Mouse (Mus musculus) urinary bladder, postnatal 4 days (tissue): ENCODE data around the gene Shisa7.
"Not testable (repeated sequence)": the region's sequence is repeated elsewhere in the genome, so short reads cannot be mapped to it uniquely, and the experiment has no call there.

Source experiments
- DNase-seq, 2 experiments: peaks; one replicate each; pipeline ENCODE4 v3.0.0; 2021 to 2022; ENCODE audit warnings: low spot score in 2 of 2

Shisa7 gene

DNA sequence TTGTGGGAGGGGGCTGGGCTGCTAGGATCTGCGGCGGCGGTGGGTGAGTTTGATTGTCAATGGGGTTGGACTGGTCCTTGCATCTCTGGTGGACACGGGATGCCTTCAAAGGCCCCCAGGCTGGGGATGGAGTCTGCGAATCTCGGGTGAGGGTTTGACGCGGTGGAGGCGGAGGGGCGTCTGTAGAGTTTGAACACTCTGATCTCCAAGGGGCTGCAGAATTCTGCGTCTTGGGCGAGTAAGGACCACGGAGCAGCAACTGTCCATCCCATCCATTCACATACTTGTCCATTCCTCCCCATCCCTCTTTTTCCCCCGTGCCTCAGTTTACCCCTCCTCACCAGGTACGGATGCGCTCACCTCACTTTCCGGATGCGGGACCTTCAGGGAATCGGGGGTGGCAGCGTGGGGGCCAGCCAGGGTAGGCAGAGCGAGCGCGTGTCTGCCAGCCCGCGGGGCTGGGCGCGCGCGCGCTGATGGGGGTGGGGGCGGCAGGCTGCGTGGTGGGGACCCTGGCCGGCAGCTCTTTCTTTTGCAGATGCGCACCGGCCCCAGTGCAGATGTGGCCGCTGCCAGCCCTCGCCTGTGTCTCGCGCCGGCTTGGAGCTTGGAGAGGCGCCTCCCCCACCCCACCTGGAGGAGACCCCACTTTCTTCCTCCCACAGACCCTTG is at the start of gene Shisa7:
Gene Shisa7 (minus strand): TSS at position 452 of the 672 bp plus-strand sequence.
- no peak for DNase-seq

DNA sequence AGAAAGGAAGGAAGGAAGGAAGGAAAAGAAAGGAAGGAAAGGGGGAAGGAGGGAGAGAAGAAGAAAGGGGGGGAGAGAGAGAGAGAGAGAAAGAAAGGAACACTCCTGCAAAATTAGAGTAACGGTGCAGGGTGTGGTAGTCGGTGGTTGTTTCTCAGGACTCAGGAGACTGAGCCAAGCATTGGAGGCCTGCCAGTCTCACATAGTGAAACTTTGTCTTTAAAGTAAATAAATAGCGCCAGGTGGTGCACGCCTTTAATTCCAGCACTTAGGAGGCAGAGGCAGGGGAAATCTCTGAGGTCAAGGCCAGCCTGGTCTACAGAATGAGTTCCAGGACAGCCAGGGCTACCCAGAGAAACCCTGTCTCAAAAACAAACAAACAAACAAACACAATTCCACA is 42.2 kb upstream of the Shisa7 start:
- no peak for DNase-seq

DNA sequence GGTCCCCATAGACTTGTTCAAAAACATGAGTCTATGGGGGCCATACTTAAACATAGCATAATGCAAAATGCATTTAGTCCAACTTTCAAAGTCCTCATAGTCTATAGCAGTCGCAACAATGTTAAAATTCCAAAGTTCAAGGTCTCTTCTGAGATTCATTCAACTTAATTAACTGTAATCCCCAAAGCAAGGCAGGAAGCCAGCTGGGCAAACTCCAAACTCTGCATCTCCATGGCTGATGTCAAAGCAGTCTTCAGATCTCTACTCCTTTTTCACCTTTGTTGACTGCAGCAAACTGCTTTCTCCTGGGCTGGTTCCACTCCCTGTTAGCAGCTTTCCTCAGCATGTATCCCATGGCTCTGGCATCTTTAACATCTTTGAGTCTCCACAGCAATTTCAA is 34.5 kb upstream of the Shisa7 start:
- not testable (repeated sequence) for DNase-seq

DNA sequence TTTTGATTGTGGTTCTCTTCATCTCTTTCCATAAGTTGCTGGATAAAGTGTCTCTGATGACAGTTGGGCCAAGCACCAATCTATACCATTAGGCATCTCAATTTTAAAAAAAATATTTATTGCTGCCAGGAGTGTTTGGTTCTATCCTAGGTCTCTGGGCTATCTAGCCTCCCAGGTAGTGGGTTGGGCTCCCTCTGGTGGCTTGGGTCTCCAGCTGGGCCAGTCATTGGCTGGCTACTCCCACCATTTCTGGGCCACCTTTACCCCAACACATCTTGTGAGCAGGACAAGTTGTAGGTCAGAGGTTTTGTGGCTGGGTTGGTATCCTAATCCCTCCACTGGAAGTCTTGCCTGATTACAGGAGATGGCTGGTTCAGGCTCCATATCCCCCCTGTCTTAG is 33.7 kb upstream of the Shisa7 start:
- DNase-seq: no peak

DNA sequence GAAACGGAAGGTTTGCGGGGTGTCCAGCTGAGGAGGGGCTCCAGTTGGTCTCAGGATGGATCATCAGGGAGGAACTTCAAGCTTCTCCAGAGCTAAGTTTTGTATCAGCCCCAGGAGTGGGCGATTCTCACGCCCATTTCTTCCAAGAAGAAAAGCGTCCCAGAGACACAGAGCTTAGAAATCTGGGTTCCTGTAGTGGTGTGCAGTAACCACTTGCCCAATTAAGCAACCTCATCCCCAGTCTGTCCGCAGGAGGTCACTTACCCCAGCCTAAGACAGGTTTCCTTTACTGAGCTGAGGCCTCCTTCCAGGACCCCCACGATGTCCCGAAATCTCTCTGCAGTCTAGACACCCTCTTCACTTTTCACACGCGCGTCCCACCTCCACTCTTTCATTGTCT is 32.7 kb upstream of the Shisa7 start:
- no peak for DNase-seq

DNA sequence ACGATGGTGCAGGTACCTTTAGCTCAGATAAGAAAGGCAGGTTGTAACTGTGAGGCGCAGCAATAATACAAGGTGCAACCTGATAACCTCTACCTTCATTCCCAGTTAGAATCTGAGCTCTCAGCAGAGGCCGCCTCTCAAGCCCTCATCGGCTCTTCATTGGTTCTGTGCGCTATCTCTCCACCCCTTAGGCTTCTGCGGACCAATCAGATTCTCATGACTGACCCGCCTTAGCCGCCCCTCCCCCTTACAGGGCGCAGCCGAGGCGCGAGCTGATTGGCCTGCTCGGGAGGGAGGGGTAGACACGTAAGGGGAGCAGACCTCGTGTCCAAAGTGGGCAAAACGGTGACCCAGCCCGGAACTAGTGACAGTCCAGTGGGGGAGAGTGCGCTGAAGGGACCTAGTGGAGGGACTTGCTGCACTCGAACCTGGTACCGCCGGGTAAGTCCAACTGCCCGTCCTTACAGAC is 32.3 kb upstream of the Shisa7 start, which contains the start of gene Isoc2a:
Gene Isoc2a (plus strand): TSS at position 401 of the 469 bp plus-strand sequence.
- DNase-seq: peak; percentile 86 to 88

DNA sequence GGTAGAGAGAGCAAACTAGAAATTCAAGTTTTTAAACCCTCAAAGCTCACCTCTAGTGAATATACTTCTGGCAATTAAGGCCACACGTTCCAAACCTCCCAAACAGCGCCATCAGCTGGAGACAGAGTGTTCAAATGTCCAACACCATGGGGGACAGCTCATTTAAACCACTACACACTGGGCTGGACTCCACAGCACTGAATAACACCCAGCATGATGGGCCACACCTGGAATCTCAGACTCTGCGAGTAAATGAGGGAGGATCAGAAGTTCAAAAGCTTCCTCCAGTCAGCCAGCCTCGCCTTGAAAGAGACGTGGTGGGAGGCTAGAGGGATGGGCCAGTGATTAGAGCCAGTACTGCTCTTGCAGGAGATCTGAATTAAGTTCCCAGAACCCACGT is 25.6 kb upstream of the Shisa7 start, which contains the start of gene Isoc2b:
Gene Isoc2b (minus strand): TSS at position 126 of the 400 bp plus-strand sequence.
- DNase-seq: no peak

DNA sequence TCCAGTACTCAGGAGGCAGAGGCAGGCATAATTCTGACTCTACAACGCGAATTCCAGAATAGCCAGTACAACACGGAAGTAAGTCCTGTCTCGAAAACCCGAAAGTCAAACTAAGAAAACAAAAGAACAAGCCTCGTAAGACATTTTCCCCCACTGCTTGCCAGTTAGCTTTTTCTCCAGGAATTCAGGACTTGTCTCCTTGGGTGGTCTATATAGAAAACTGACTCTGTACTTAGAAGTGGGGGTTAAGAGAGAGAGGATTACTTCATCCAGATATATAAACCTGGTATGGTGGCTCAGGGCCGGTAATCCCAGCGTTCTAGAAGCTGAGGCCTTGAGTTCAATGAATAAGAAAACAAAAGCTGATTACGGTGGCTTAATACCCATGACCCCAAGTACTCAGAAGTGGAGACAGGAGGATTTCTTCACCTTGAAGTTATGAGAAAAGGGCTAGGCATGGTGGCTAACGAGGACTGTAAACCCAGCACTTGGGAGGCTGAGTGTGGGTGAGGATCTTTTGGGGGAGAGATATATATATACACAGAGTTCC is 22.2 kb upstream of the Shisa7 start:
- DNase-seq: no peak

DNA sequence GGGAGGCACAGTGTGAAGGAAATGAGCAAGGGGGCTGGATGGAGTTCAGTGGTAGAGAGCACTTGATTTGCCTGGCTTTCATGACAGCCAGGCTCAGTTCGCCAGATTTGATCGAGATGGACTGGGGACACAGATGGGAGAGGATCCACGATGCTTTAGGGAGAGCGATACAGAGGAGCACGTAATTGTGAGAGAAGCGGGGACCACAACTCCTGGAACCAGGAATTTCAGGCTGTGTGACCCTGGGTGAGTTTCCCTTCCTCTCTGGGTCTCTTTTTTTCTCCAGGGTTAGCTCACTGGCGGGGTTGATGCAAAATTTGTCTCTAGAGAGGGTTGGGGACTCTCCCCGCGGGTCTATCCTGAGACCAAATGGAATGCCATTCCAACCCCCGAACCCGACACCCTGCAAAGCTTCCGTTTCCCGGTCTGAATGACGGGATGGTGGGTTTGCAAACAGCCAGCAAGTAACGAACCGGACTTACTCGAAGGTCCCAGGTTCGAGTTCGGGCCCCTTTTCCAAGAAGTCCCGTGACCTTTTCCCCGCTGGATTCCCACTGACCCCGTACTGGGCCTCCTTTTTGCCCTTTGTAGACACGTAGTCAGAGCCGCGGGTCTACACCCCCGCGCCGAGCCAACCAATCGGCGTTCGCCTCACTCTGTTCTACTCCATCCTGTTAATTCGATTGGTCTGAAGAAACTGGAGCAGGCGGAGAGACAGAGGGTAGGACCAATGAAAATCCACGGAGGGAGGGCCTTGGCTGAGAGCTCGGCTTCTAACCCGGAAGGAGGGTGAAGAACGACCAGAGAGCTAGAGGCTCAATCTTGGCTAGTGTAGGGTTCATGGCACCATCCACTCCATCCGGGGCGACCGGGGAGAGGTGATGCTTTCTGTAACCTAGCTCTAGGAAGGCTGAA is 21.3 kb upstream of the Shisa7 start:
- DNase-seq: peak; percentile 95 to 96

DNA sequence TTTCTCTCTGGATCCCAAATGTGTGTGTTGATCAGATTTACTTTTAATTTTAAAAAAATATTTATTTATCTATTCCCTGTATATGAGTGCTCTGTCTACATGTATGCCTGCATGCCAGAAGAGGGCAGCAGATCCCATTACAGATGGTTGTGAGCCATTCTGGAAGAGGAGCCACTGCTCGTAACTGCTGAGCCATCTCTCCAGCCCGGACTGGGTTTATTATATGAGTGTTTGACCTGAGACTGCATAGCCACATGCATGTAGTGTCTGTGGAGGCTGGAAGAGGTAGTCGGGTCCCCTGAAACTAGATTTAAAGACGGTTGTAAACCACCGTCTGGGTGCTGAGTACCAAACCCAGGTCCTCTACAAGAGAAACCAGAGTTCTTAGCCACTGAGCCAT is 20.6 kb upstream of the Shisa7 start:
- DNase-seq: no peak

DNA sequence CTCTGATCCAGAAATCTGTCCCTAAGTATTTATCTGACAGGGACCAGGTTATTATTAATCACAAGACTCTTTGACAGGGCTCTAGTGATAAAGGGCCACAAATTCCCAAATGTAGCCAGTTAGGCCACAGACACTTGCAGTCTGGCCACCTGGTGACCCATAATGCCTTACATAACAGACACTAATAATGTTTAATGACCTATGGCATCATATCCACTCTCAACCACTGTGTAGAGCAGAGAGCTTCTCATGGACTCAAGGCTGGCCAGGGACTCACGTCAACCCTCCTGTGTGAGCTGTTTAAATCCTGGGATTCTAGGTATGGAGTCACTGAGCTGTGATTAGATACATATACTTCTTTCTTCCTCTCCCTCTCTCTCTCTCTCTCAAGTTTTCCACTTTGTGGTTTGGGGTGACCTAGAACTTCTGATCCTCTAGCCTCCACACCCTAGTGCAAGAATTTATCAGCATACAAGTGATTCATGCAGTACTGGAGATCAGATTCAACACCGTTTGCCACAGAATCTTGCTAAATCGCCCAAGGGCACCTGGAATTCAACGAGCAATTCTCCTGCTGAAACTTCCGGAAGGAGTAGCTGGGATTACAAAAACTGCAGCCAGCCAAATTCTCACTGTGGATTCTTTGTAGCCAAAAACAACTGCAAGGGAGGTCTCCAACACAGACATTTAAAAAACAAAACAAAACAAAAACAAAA is 19.8 kb upstream of the Shisa7 start:
- DNase-seq: no peak

DNA sequence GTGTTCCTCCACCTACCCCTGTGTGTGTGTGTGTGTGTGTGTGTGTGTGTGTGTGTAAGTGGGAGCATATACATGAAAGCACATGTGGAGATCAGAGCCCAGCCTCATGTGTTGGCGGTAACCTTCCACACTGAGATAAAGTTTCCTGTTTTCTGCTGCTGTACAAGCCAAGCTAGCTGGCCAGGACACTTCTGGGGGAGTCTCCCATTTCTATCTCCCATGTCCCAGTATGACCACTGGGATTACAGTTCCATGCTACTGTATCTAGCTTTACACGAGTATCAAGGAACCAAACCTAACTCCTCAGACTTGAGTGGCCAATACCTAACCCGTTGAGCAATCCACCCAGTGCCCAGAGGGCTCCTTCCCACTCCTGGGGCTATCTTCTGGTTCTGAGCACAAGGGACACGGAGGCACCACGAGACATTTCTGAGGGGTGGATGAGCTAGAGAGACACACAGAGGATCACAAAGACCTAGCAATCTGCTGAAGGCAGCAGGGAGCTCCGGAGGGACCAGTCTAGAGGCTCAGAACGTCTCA is 19.1 kb upstream of the Shisa7 start:
- DNase-seq: no peak

DNA sequence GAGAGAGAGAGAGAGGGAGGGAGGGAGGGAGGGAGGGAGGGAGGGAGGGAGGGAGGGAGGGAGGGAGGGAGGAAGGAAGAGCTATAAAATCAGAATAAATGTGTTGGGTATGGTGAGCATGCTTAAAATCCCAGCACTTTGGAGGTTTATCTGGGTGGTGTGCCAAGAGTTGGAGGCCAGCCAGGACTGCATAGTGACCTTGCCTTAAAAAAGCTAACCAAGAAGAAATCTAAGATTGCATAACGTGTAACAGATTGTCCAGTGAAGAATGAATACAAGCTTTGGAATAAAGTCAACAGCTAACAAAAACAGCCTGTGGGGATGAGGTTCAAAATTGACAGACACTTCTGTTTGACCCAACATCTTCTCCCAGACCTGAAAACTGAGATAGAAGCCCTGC is 18.5 kb upstream of the Shisa7 start:
- peak in 1 of 2 experiments; percentile 72 for DNase-seq

DNA sequence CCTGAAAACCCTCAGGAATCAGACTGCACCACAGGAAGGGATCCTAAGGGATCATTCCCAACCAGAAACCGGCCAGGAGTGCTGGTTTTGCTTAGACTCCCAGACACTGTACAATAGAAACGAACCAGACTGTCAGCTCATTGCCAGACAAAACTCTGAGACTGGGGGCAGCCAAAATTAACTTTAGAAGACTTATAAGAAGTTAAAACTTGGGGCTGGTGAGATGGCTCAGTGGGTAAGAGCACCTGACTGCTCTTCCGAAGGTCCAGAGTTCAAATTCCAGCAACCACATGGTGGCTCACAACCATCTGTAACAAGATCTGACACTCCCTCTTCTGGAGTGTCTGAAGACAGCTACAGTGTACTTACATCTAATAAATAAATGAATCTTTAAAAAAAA is 16.4 kb upstream of the Shisa7 start:
- DNase-seq: not testable (repeated sequence)

DNA sequence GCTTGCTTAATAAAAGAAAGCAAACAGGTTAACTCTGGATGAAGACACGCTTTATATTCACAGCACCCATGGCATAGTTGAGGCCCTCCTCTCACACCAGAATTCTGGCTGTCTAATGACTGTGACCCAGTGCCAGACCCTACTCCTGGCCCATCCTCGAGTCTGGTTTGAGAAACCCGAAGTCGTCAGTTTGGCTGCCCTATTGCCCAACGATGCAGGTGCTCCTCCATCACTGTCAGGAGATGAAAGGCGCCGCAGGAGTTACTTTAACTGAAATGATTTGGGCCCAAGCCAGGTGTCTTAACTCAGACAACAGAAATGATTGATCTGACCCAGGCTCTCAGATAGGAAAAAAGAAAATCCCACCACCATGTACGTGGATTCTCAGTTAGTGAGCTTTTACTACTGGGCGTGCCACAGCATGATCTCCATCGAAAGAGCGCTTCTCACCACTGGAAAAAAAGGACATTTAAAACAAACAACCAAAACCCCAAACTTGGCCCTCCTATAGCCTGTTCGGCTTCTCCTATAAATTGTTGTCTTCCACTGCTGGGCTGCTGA is 15.0 kb upstream of the Shisa7 start:
- no peak for DNase-seq

DNA sequence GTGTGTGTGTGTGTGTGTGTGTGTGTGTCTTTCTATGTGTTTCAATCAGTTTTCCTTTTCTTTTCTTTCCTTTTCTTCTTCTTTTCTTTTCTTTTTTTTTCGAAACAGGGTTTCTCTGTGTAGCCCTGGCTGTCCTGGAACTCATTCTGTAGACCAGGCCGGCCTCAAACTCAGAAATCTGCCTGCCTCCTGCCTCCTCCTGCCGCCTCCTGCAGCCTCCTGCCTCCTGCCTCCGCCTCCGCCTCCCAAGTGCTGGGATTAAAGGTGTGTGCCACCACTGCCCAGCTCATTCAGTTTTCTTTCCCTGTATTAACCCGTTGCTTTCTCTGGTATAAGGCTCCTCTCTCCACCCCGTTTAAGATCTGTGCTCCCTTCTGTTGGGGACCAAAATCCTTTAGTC is 12.8 kb upstream of the Shisa7 start:
- no peak for DNase-seq

DNA sequence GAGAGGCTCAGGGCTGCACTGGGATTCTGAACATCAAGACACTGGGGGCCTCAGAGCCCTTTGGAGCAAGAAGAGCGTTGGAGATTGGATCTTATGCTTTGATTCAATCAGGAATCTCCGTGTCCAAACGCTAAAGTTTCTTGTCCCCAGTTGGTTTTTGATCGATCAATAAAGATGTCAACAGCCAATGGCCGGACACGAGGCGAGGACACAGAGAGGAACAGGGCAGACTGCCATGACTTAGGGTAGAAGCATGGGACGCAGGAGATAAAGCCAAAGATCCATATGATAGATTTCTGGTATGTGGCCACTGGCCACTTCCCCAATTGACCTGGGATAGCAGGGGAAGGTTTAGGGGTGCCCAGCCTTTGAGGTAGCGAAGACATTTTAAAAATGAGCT is 12.0 kb upstream of the Shisa7 start:
- DNase-seq: no peak

DNA sequence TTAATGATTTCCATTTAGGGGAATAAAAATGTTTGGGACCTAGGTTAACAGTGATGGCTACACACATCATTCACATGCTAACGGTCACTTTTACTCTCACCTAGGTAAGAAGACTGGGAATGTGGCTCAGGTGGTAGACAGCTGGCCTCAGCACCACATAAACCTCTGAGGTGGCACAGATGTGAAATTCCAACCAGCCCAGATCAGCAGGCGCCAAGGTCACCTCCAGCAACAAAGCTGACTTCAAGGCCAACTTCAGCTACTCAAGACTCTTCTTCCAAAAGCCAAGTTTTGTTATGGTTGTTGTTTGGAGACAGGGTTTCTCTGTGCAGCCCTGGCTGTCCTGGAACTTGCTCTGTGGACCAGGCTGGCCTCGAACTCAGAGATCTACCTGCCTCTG is 9.1 kb upstream of the Shisa7 start:
- no peak for DNase-seq

DNA sequence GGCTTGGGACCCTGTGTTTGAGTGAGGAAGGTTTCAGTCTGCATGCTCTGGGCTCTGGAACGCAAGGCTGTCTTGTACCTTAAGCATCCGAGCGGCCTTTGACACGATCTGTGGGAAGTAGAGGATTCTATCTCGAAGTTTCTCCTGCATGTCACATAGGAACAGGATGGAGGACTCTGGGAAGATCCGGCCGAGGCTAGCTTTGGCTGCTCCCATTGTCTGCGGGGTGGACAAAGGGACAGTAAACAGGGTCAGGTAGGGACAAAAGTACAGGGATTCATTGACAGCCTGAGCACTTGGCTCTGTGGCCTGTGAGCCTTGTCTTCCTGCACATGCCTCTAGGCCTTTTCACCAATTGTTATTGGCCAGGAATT is 6.8 kb upstream of the Shisa7 start:
- no peak for DNase-seq

DNA sequence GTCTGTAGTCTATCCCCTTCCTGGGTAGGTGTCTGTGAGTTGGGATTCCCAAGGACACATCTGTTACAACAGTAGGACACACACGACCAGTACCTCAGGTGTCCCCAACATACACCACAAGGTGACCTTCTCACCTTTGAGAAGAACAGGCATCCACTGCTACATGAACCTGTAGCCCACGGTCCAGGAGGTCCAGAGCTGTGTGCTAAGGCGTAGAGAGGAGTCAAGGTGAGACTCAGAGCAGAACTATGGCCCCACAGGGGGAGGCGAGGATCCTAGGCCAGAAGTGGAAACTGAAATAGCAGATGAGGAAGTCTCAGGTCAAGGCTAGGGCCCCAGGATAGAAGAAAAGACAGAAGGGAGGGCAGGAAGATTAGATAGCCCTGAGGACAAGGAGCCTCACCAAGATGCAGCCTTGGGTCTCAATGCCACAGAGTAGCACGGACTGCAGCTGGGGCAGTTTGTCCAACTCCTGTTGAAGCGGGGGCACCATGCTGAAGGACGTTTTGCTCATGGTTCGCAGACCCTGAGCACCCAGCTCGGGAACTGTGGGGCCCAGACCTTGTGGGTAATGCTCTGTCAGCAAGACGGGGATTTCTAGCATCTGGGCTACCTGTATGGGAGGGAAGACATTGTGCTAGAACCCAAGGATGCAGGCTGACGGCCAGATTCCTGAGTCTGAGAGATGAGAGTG is 6.3 kb upstream of the Shisa7 start:
- no peak for DNase-seq

DNA sequence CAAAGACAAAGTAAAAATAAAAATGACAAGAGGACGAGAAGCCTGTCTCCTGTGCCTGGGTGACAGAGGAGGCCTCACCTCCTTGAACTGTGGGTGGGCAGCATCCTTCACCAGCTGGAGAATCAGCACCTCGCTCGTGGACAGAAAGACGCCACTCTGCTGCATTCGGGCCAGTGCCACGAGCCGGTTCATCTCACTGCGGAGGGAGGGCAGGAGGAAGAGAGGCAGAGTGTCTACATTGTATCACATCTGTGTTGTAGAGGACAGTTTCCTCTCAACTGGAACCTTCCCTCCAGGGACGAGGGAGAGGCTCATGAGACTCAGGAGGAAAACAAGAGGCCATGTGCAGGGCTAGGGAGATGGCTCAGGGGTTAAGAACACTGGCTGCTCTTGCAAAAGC is 4.9 kb upstream of the Shisa7 start:
- DNase-seq: no peak
